Mouse (Mus musculus) lung, adult 2 months (tissue): ENCODE data around the gene Elmo1.

Experiments
- CTCF ChIP-seq: fragments of 200-500 bp; IDR thresholded peaks from 2 replicates; pipeline ENCODE4 v1.5.1; 2011; ENCODE audit warnings: mild to moderate bottlenecking, low read length, control low read depth; ENCODE audit not compliant: insufficient read depth
- POLR2A ChIP-seq: fragments of 200-500 bp; IDR thresholded peaks from 2 replicates; pipeline ENCODE4 v1.6.1; 2011; ENCODE audit warnings: low read depth, mild to moderate bottlenecking, control low read depth, low read length, borderline replicate concordance; ENCODE audit errors: extremely low read depth

GRCm38 (mm10) chr13:20521492-20521891, 431.1 kb downstream of the Elmo1 start:
- TF ChIP-seq CTCF (no peak), POLR2A (no peak)
